Mouse (Mus musculus): ENCODE results near the gene Pcbp3.
"Not testable (repeated sequence)": the region's sequence is repeated elsewhere in the genome, so short reads cannot be mapped to it uniquely, and the experiment has no call there.

The Pcbp3 gene

GRCm38 (mm10) chr10:76961790-76962489, at the start of gene Pcbp3:
Gene Pcbp3 (minus strand): TSS chr10:76961887.
- DNase-seq (ENCODE audit: low spot score in 2 of 2): peak; percentile 97 to 98

GRCm38 (mm10) chr10:77008698-77009097, 47.0 kb upstream of the Pcbp3 start:
- DNase-seq (ENCODE audit: low spot score in 2 of 2): no peak

GRCm38 (mm10) chr10:77008109-77008561, 46.4 kb upstream of the Pcbp3 start:
- DNase-seq (ENCODE audit: low spot score in 2 of 2): peak in 1 of 2 experiments; percentile 55

DNA sequence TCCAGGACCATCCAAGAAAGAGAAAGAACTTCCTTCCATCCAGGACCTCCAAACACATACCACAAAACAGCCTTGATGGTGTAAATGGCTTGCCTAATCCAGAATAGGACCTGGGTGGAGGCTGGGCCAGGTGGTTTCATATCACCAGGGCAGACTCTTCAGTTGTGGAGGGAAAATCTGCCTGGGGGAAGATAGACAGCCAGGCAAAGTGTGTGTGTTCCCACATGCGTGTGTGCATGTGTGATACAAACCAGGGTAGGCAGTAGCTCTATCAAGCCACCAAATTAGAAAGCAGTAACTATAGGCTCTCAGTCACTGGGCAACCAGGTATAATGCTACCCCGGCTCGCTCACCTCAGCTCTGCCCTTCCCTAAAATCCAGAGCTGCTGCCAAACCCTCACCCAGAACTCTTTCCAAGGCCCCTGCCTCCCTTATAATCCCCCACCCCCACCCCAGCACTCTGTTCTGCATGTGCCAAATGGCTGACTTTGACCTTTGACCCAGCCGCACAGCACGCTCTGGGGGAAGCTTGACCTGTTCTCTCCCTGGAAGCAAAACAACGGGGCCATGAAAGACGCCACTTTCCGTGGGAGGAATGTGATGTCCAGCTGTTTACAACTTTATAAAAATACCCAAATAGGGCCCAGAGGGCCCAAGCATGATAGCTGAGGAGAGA, 45.9 kb upstream of the Pcbp3 start:
- DNase-seq (ENCODE audit: low spot score in 2 of 2): no peak

DNA sequence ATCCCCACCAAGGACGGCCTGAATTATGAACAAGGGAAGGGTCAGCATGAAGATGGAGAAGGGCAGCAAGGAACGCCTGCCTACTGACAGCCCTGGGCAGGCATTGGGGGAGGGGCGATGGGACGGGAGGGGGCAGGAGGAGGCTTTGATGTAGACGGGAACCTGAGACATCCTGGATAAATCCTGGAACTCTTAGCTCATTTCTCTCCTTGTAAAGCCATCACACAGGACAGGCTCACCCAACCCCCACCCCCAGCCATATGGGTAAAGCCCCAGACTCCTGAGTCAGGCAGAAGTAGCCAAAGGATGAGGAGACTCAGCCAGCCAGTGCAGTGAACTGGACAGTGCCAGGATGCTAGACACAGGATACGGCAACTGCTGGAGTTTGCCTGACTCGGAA, 43.2 kb upstream of the Pcbp3 start:
- DNase-seq (ENCODE audit: low spot score in 2 of 2): no peak

- no peak for DNase-seq (ENCODE audit: low spot score in 2 of 2)
These were observed 36.2 kb upstream of the Pcbp3 start for GRCm38 (mm10) chr10:76997759-76998513.

DNA sequence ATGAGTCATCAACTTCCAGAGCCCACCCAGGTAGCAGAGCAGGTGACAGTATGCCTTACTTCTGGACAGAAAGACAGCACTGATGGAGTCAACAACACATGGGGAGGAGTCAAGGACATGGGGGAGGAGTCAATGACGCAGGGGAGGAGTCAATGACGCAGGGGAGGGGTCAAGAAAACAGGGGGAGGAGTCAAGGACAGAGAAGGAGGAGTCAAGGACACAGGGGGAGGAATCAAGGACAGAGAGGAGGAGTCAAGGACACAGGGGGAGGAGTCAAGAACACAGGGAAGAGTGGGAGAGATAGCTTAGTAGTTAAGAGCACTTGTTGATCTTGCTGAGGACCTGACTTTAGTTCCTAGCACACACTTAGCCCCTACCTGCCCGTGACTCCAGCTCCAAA, 30.8 kb upstream of the Pcbp3 start:
- DNase-seq (ENCODE audit: low spot score in 2 of 2): no peak

- DNase-seq (ENCODE audit: low spot score in 2 of 2): no peak
These were observed 26.9 kb upstream of the Pcbp3 start for GRCm38 (mm10) chr10:76988586-76988985.

- DNase-seq (ENCODE audit: low spot score in 2 of 2): no peak
These were observed 16.4 kb upstream of the Pcbp3 start for GRCm38 (mm10) chr10:76978042-76978441.

DNA sequence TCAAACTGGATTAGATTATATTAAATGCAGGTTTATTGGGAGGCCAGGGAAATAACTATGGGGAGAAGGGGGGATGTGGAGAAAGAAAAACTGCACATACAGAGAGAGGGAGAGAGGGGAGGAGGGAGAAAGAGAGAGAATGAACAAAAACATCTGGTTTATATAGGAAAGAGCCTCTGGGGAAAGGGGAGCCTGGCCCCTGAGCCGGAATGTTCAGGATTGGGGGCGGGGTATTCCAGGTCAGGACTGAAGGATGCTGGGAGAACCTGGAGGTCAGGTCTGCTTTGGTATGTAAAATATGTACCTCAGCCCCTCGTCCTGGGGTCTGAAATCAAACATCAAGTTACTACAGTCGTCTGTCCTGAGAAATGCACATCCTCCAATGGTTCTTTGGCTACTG, 15.0 kb upstream of the Pcbp3 start:
- DNase-seq (ENCODE audit: low spot score in 2 of 2): no peak

- no peak for DNase-seq (ENCODE audit: low spot score in 2 of 2)
These were observed 12.2 kb upstream of the Pcbp3 start for GRCm38 (mm10) chr10:76973797-76974436.

- DNase-seq (ENCODE audit: low spot score in 2 of 2): not testable (repeated sequence)
These were observed 10.6 kb upstream of the Pcbp3 start for GRCm38 (mm10) chr10:76972318-76972717.

- no peak for DNase-seq (ENCODE audit: low spot score in 2 of 2)
These were observed 9.3 kb upstream of the Pcbp3 start for GRCm38 (mm10) chr10:76970974-76971373.

DNA sequence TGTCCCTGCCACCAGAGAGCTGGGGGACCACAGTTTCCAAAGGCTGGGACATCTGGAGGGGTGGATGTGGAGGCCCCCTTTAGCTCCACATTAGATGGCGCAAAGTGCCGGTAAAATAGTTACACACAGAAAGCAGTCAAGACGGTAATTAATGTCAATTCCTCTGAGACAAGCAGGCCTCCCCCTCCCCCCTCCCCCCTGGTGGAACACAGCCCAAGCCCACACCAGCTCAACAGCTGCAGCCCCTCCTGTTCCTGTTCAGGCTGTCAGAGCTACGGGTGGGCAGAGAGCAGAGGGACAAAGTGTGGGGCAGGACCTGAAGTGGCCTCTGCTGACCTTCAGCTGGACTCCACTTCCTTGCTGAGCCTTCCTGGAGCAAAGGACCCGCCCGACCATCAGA, 2.7 kb upstream of the Pcbp3 start:
- DNase-seq (ENCODE audit: low spot score in 2 of 2): no peak

DNA sequence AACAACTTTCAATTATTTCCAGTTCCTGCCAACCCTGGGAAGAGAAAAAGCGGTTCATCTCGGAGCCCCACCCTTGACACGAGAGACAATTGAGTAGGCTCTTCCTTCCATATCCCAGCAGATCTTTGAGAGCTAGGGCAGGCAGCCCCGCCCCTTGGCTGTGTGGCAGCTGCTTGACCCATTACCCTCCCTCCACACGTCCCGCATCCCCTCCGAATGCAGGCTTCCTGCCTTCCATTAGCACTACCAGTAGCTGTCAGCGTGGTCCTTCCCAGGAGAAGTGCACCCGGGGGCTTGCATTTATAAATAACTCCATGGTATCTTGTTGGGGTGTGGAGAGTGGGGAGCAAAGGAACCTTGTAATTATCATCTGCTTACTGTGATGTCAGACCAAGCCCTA, 2.3 kb upstream of the Pcbp3 start:
- peak in 1 of 2 experiments; percentile 69 for DNase-seq (ENCODE audit: low spot score in 2 of 2)

DNA sequence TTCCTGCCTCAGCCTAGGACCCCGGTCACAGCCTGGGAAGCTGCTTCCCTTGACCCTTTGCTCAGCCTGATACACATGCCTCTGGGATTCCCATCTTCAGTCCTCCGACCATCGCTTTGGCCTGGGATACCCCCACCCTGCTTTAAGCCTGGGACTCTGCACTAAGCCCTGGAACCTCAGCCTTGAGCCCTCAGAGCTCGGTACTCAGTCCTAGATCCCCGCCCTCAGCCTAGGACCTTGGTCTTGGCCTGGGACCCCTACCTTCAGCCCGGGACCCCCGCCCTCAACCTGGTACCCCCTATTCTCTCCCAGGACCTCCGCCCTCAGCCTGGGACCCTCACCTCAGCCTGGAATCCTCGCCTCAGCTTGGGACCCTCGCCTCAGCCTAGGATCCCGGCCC, 531 bp downstream of the Pcbp3 start:
- peak in 1 of 2 experiments; percentile 9 for DNase-seq (ENCODE audit: low spot score in 2 of 2)

- no peak for DNase-seq (ENCODE audit: low spot score in 2 of 2)
These were observed 3.5 kb downstream of the Pcbp3 start for GRCm38 (mm10) chr10:76958201-76958600.

GRCm38 (mm10) chr10:76956200-76956599, 5.5 kb downstream of the Pcbp3 start:
- DNase-seq (ENCODE audit: low spot score in 2 of 2): no peak

GRCm38 (mm10) chr10:76941038-76941437, 20.6 kb downstream of the Pcbp3 start:
- no peak for DNase-seq (ENCODE audit: low spot score in 2 of 2)

- no peak for DNase-seq (ENCODE audit: low spot score in 2 of 2)
These were observed 24.9 kb downstream of the Pcbp3 start for GRCm38 (mm10) chr10:76936827-76937226.

- DNase-seq (ENCODE audit: low spot score in 2 of 2): no peak
These were observed 26.9 kb downstream of the Pcbp3 start for GRCm38 (mm10) chr10:76934805-76935204.

GRCm38 (mm10) chr10:76931794-76932193, 29.9 kb downstream of the Pcbp3 start:
- no peak for DNase-seq (ENCODE audit: low spot score in 2 of 2)
